8 mouse cellular contexts compared by ENCODE assay signal in the genomic region with DNA sequence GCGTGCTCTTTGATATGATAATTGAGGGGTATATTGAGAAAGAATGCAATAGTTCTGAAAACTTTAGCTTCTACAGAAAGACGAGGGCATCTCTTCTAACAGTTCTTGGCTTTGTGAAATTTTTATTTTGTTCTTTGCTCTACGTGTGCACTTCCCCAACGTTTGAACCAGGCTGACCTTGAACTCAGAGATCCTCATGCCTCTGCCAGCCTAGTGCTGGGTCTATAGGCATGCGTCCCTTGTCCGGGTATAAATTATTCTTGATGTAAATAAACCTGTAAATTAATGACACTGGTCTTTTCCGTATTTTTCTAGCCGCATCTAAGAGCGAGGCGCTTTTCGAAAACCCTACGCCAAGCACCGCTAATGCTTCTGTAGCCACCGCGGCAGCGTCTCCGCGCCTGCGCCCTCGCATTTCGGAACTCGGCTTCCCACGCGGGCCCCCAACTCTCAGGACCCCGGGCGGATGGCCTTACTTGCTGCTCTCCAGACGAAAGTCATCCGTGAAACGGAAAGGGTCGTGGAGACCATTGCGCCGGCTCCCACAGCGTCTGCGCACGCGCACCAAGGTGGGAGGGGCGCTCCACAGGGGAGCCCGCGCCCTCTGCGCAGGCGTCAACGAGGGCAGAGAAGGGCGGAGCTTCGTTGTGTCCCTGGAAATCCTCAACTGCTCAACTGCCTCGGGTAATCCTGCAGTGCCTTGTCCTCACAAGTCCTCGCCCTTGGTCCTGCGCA. TPM values are rescaled to one million over a fixed set of nuclear protein-coding genes. Genes with fewer than 3 reads are reported as not detected.
DNase-seq lines count a peak whose midpoint lies in the region; ATAC-seq and TF ChIP-seq lines count a peak whose summit lies in the region.

Gene Sdhaf4, minus strand, starts transcription at position 587 of the 735 bp plus-strand sequence.

- peaks cover 13% of the 10 kb centered on the region for H3K4me1 ChIP-seq in G1E (ENCODE audit: insufficient read depth, low read depth, low read length)
- peaks cover 4% of the 10 kb centered on the region; the same call in 1 of the 2 replicates for H3K4me1 ChIP-seq in forebrain, embryonic 16.5 days (replicated peaks; ENCODE audit: control insufficient read depth, insufficient read depth, low read length)
- H3K4me1 ChIP-seq in lung, embryonic 14.5 days (ENCODE audit: insufficient read depth), result no peaks in the 10 kb centered on the region
- H3K4me1 ChIP-seq in olfactory bulb, adult 2 months (ENCODE audit: control insufficient read depth, insufficient read depth, low read length), result no peaks in the 10 kb centered on the region
- H3K4me1 ChIP-seq in thymus, adult 2 months (replicated peaks; ENCODE audit: control insufficient read depth, insufficient read depth, low read length), result no peaks in the 10 kb centered on the region

- H3K4me3 ChIP-seq in G1E (ENCODE audit: low read depth, low read length), result peak within 1 kb of the TSS; percentile 79
- peak within 1 kb of the TSS; percentile 74 for H3K4me3 ChIP-seq in forebrain, embryonic 16.5 days (replicated peaks; ENCODE audit: low read length)
- H3K4me3 ChIP-seq in layer of hippocampus, adult 2 months, result peak within 1 kb of the TSS; percentile 69
- H3K4me3 ChIP-seq in lung, embryonic 14.5 days (ENCODE audit: low read depth, low read length), result peak within 1 kb of the TSS; percentile 70
- peak within 1 kb of the TSS; percentile 91 for H3K4me3 ChIP-seq in olfactory bulb, adult 2 months (ENCODE audit: insufficient read depth, low read depth, low read length)
- peak within 1 kb of the TSS; percentile 72 for H3K4me3 ChIP-seq in thymus, adult 2 months (ENCODE audit: control insufficient read depth, insufficient read depth, low read length)

- peak; percentile 81 for DNase-seq in G1E (ENCODE audit: low spot score)
- peak; percentile 82 to 95 for DNase-seq in cerebellum, adult 18-20 months
- DNase-seq in heart, postnatal 36 days, result peak; percentile 94 to 96
- peak; percentile 92 to 93 for DNase-seq in layer of hippocampus, adult 2 months (ENCODE audit: low spot score in 2 of 2)
- peak; percentile 97 for DNase-seq in lung, embryonic 14.5 days
- DNase-seq in thymus, adult 2 months, result peak; percentile 94

- intact Hi-C loops in heart, postnatal 36 days (cut with DNase I), result loop anchor here (2.0 to 5.0 kb wide), 3 partner anchors 82 to 98 kb away; partner anchors contain the start of gene Smap1

- ATAC-seq in G1E (ENCODE audit: extremely low read depth, insufficient number of reproducible peaks, low FRiP score, poor library complexity, severe bottlenecking), result peak; percentile 88
- peak; percentile 98 for ATAC-seq in forebrain, embryonic 16.5 days
- peak; percentile 97 for ATAC-seq in lung, embryonic 14.5 days (ENCODE audit: insufficient read depth)

- peaks cover 13% of the 10 kb centered on the region for H3K27me3 ChIP-seq in G1E (ENCODE audit: insufficient read depth, low read length)
- H3K27me3 ChIP-seq in forebrain, embryonic 16.5 days (replicated peaks; ENCODE audit: control insufficient read depth, insufficient read depth, low read length), result no peaks in the 10 kb centered on the region
- H3K27me3 ChIP-seq in lung, embryonic 14.5 days (ENCODE audit: insufficient read depth, low read length), result no peaks in the 10 kb centered on the region
- no peaks in the 10 kb centered on the region for H3K27me3 ChIP-seq in thymus, adult 2 months (ENCODE audit: control insufficient read depth, insufficient read depth, low read length)

- peak within 1 kb of the TSS; percentile 75 for H3K4me2 ChIP-seq in forebrain, embryonic 16.5 days (ENCODE audit: low read length)
- peak within 1 kb of the TSS; percentile 69 for H3K4me2 ChIP-seq in lung, embryonic 14.5 days

- H3K36me3 ChIP-seq in G1E (replicated peaks), result peaks cover 28% of the 10 kb centered on the region
- H3K36me3 ChIP-seq in forebrain, embryonic 16.5 days (ENCODE audit: control insufficient read depth, insufficient read depth), result no peaks in the 10 kb centered on the region
- H3K36me3 ChIP-seq in lung, embryonic 14.5 days (ENCODE audit: insufficient read depth), result peaks cover 8% of the 10 kb centered on the region
- no peaks in the 10 kb centered on the region for H3K36me3 ChIP-seq in thymus, adult 2 months (ENCODE audit: control insufficient read depth, insufficient read depth, low read length)

- WGBS in forebrain, embryonic 16.5 days, result under 1% methylated on average over 45 of the region's 47 CpGs
- 1% methylated on average over 47 of the region's 47 CpGs for WGBS in lung, embryonic 14.5 days
- WGBS in olfactory bulb, adult 2 months, result under 1% methylated on average over 47 of the region's 47 CpGs
- WGBS in thymus, adult 2 months, result 1% methylated on average over 47 of the region's 47 CpGs

- TF ChIP-seq POLR2A in olfactory bulb, adult 2 months (IDR thresholded peaks at IDR 0.05; ENCODE audit: insufficient read depth, low read depth, low read length), result peak; percentile 91
- peak; percentile 69; the same call in 1 of the 2 replicates for TF ChIP-seq POLR2A in thymus, adult 2 months (IDR thresholded peaks at IDR 0.05; ENCODE audit: control insufficient read depth, extremely low read depth, insufficient read depth, low read length, poor library complexity)

- no peak for TF ChIP-seq CTCF in G1E (IDR thresholded peaks at IDR 0.05; ENCODE audit: low read depth, low read length)
- no peak for TF ChIP-seq CTCF in layer of hippocampus, adult 2 months (conservative IDR thresholded peaks at IDR 0.05)
- no peak for TF ChIP-seq CTCF in lung, embryonic 14.5 days (IDR thresholded peaks at IDR 0.05; ENCODE audit: low read depth)
- no peak for TF ChIP-seq CTCF in olfactory bulb, adult 2 months (IDR thresholded peaks at IDR 0.05; ENCODE audit: insufficient read depth, low read depth, low read length)
- TF ChIP-seq CTCF in thymus, adult 2 months (IDR thresholded peaks at IDR 0.05; ENCODE audit: borderline replicate concordance, control insufficient read depth, extremely low read depth, insufficient read depth, low read length, poor library complexity), result 0 out of 2 replicates have a peak, but pooled peaks have one; percentile 57

- H3K9me3 ChIP-seq in G1E (replicated peaks), result no peaks in the 10 kb centered on the region
- H3K9me3 ChIP-seq in forebrain, embryonic 16.5 days (ENCODE audit: control insufficient read depth, low read length), result no peaks in the 10 kb centered on the region
- no peaks in the 10 kb centered on the region for H3K9me3 ChIP-seq in lung, embryonic 14.5 days (ENCODE audit: low read depth, low read length)

- peak within 1 kb of the TSS; percentile 90 for H3K9ac ChIP-seq in forebrain, embryonic 16.5 days (replicated peaks; ENCODE audit: low read depth, low read length)
- peak within 1 kb of the TSS; percentile 80 for H3K9ac ChIP-seq in lung, embryonic 14.5 days

- H3K27ac ChIP-seq in forebrain, embryonic 16.5 days (ENCODE audit: low read length), result peak within 1 kb of the TSS; percentile 89
- peak within 1 kb of the TSS; percentile 92 for H3K27ac ChIP-seq in layer of hippocampus, adult 2 months
- H3K27ac ChIP-seq in lung, embryonic 14.5 days (ENCODE audit: low read depth), result peak within 1 kb of the TSS; percentile 88
- H3K27ac ChIP-seq in olfactory bulb, adult 2 months (ENCODE audit: insufficient read depth, low read depth, low read length), result peak within 1 kb of the TSS; percentile 98
- peak within 1 kb of the TSS; percentile 51 for H3K27ac ChIP-seq in thymus, adult 2 months (ENCODE audit: control insufficient read depth, insufficient read depth, low read length)

RNA-seq across cellular contexts. Expression of gene Sdhaf4, which starts in this region (rescaled TPM):
- total RNA-seq in G1E (2014; fragmentation: Nextera tagmentation), result 21.3 and 44.1 TPM in 2 replicates
- 45.7 and 50.3 TPM in 2 replicates for total RNA-seq in G1E (2017)
- 1.1 and 1.2 TPM in 2 replicates for polyA plus RNA-seq in G1E (2012)
- polyA plus RNA-seq in forebrain, embryonic 16.5 days (2015; fragmentation: Nextera tagmentation; extraction: Ambion mirVana), result 88.9 and 94.3 TPM in 2 replicates
- total RNA-seq in heart, postnatal 36 days (2021), result 10 to 100 TPM; 72.0 to 84.4 TPM
- total RNA-seq in layer of hippocampus, adult 2 months (2021), result 10 to 100 TPM; 47.7 to 53.3 TPM
- polyA plus RNA-seq in lung, embryonic 14.5 days (2014; fragmentation: Nextera tagmentation; extraction: Ambion mirVana), result 72.1 and 82.7 TPM in 2 replicates
- polyA plus RNA-seq in olfactory bulb, adult 2 months (2012; ENCODE audit: insufficient read depth, insufficient read length, low replicate concordance, missing spikeins), result not detected in 2 replicates
- polyA plus RNA-seq in thymus, adult 2 months (2012; rRNA removed), result 4.0 and 6.7 TPM in 2 replicates

Comparison
In these comparisons a context has a peak if more than half of its experiments do, and no peak if none do; other contexts are left out.
1. Peak in every context shown above with its lines: DNase-seq, ATAC-seq, H3K4me3 ChIP-seq and H3K27ac ChIP-seq.